7 mouse cellular contexts compared by ENCODE assay signal in the genomic region with DNA sequence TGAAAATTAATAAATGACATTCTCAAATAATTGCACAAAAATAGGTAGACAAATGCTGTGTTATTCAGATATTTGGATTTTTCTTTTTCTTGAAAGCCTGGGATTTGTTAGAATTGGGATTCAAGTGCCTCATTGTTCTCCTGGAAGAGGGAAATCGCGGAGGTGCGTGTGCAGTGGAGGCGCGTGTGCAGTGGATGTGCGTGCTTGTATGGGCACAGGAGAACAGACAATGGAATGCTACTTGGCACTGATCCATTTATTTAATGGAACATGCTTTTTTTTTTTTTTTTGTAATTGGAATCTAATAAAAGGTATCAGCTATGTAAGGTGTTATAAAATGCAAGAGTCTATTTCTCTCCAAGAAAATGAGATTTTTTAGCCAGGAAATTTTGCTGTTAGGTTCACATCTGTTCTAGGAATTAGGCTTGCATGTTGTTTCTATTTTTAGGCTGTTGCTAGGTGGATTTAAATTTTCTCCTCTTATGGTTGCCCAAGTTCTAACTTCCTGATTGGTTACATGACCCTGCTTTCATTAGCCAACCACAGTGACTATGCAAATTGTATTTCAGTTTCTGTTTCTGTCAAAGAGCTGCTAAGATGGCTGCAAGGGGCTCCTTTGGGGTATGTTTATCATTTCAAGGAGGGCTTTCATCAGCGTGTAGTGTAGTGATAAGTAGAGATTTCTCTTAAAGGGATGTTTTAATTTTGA. TPM values are rescaled to one million over a fixed set of nuclear protein-coding genes. Genes with fewer than 3 reads are reported as not detected.
DNase-seq lines count a peak whose midpoint lies in the region; TF ChIP-seq lines count a peak whose summit lies in the region.

No protein-coding gene starts in this region.

- H3K36me3 ChIP-seq in thymus, adult 2 months (ENCODE audit: control insufficient read depth, insufficient read depth, low read length), result no peaks in the 10 kb centered on the region
- H3K36me3 ChIP-seq in megakaryocyte, embryonic 14.5 days (replicated peaks; ENCODE audit: low read length), result no peaks in the 10 kb centered on the region

- H3K27ac ChIP-seq in thymus, adult 2 months (ENCODE audit: control insufficient read depth, insufficient read depth, low read length), result peak overlapping the region; percentile 70; the same call in 1 of the 2 replicates

- 78% methylated on average over 7 of the region's 7 CpGs for WGBS in thymus, adult 2 months

- peaks cover 12% of the 10 kb centered on the region for H3K4me1 ChIP-seq in thymus, adult 2 months (replicated peaks; ENCODE audit: control insufficient read depth, insufficient read depth, low read length)
- peaks cover 67% of the 10 kb centered on the region for H3K4me1 ChIP-seq in megakaryocyte, embryonic 14.5 days

- H3K27me3 ChIP-seq in thymus, adult 2 months (ENCODE audit: control insufficient read depth, insufficient read depth, low read length), result no peaks in the 10 kb centered on the region
- no peaks in the 10 kb centered on the region for H3K27me3 ChIP-seq in megakaryocyte, embryonic 14.5 days (replicated peaks)

- no peak for DNase-seq in thymus, adult 2 months
- DNase-seq in thymus, postnatal 10 days (ENCODE audit: low spot score in 2 of 2), result no peak
- DNase-seq in c-Kit-positive CD71-positive TER-119-positive erythroid progenitor cells, embryonic 14.5 days (ENCODE audit: low spot score), result peak; percentile 75
- peak; percentile 33 for DNase-seq in heart, postnatal 4 days
- no peak for DNase-seq in testis, postnatal 14 days (ENCODE audit: low spot score)
- DNase-seq in spleen, postnatal 4 days (ENCODE audit: low spot score in 2 of 2), result no peak

- TF ChIP-seq CTCF in thymus, adult 2 months (IDR thresholded peaks at IDR 0.05; ENCODE audit: borderline replicate concordance, control insufficient read depth, extremely low read depth, insufficient read depth, low read length, poor library complexity), result no peak

- H3K4me3 ChIP-seq in thymus, adult 2 months (ENCODE audit: control insufficient read depth, insufficient read depth, low read length), result no peak overlapping the region
- peak overlapping the region; percentile 89 for H3K4me3 ChIP-seq in megakaryocyte, embryonic 14.5 days (replicated peaks)

- no peak for TF ChIP-seq POLR2A in thymus, adult 2 months (IDR thresholded peaks at IDR 0.05; ENCODE audit: control insufficient read depth, extremely low read depth, insufficient read depth, low read length, poor library complexity)

- H3K9me3 ChIP-seq in megakaryocyte, embryonic 14.5 days, result no peaks in the 10 kb centered on the region

RNA-seq across cellular contexts. Expression of gene Atf7ip, which starts 44.8 kb away (rescaled TPM):
- polyA plus RNA-seq in thymus, adult 2 months (2012; rRNA removed), result 65.1 and 79.5 TPM in 2 replicates
- 100 to 1,000 TPM; 107 to 108 TPM for total RNA-seq in heart, postnatal 4 days (2021)
- polyA plus RNA-seq in megakaryocyte, embryonic 14.5 days (2012; ENCODE audit: insufficient read depth, low replicate concordance), result 4.6 and 12.1 TPM in 2 replicates

Comparison
In these comparisons a context has a peak if more than half of its experiments do, and no peak if none do; other contexts are left out.
1. DNase-seq: peak in c-Kit-positive CD71-positive TER-119-positive erythroid progenitor cells, embryonic 14.5 days (single experiment) and heart, postnatal 4 days (single experiment); none in thymus, adult 2 months (single experiment), thymus, postnatal 10 days (0 of 2), testis, postnatal 14 days (single experiment) and spleen, postnatal 4 days (0 of 2).